Mouse (Mus musculus) small intestine, adult 10 weeks (tissue): Measurements from ENCODE around the gene Hist1h2bf. TPM values are rescaled to one million over a fixed set of nuclear protein-coding genes. Genes with fewer than 3 reads are reported as not detected.

Experiments used
- polyA plus RNA-seq: library from polyadenylated mRNA; stranded (reverse); fragments of 350-450 nt; fragmentation: Illumina TruSeq; extraction: RNeasy Lipid Tissue Mini Kit (QIAGEN cat#74804); gene quantifications from one replicate; pipeline ENCODE4 v1.2.3, GENCODE M21; 2014; ENCODE audit warnings: low replicate concordance

Hist1h2bf gene
- not detected for polyA plus RNA-seq

DNA sequence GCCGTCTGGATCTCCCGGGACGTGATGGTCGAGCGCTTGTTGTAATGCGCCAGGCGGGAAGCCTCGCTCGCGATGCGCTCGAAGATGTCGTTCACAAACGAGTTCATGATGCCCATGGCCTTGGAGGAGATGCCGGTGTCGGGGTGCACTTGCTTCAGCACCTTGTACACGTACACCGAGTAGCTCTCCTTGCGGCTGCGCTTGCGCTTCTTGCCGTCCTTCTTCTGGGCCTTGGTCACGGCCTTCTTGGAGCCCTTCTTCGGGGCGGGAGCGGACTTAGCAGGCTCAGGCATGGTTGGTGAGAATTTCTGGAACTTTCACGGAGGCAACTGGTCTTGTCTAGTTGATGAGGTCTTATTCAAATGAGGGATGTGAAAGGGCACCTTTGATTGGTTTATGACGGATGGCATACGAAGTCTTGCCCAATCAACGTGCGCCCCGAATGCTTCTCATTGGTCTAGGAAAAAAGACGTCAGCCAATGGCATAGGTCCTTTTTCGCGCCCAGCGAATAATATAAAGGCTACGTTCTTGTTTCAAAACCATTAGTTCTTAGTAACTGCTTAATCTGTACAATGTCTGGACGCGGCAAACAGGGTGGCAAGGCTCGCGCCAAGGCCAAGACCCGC, at the start of gene Hist1h2bf, which contains the start of gene Hist1h2ad:
Gene Hist1h2bf (minus strand): TSS at position 299 of the 627 bp plus-strand sequence.
Gene Hist1h2ad (plus strand): TSS at position 484 of the 627 bp plus-strand sequence.

DNA sequence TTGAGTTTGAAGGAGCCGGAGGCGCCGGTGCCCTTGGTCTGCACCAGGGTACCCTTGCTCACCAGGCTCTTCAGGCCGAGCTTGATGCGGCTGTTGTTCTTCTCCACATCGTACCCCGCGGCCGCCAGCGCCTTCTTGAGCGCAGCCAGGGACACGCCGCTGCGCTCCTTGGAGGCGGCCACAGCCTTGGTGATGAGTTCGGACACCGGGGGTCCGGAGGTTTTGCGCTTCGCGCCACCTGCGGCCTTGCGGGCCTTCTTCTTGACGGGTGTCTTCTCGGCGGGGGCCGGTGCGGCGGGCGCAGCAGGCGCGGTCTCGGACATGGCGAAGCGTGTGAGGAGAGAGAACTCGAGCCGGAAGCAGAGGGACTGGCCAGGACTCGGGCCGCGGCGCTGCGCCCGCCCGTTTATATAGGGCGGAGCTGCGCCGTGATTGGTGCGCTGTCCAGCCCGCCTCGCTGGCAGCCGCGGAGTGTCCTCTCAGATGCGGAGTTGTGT, 48.2 kb upstream of the Hist1h2bf start, which contains the start of gene Hist1h1e:
Gene Hist1h1e (minus strand): TSS at position 384 of the 497 bp plus-strand sequence.

DNA sequence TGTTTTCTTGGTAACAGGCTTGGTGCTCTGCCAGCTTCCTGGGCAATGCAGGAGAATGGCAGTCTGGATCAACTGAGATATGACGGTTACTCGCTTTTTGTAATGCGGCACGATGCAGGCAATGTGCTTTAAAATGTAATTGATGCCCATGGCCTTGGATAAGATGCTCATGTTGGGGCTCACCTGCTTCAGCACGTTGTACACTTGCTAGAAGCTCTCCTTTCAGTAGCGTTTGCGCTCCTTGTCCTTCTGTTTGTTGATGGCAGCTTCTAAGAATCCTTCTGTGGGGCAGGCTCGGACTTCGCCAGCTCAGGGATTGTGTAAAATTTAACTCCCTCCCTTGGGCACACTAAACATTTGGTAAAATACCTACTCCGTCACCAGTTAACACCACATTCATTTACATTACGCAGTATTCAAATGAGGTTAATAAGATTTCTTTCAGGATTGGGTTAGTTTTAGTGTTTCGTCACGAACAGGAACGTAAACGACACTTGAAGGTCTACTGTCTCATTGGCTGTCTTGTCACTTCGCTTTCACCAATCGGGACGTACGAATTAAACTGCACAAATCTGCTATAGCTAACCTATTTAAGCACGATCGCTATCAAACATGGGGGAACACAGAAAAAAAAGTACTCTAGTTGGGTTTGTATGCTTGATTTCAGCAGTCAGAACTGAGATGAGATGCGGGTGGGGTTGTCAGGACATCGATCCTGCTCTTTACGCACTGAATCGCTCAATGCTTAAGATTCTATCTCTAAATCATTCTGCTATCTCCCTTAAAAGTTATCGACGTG, 46.9 kb upstream of the Hist1h2bf start, which contains the start of gene Hist1h2be:
Gene Hist1h2be (minus strand): TSS at position 392 of the 799 bp plus-strand sequence.

DNA sequence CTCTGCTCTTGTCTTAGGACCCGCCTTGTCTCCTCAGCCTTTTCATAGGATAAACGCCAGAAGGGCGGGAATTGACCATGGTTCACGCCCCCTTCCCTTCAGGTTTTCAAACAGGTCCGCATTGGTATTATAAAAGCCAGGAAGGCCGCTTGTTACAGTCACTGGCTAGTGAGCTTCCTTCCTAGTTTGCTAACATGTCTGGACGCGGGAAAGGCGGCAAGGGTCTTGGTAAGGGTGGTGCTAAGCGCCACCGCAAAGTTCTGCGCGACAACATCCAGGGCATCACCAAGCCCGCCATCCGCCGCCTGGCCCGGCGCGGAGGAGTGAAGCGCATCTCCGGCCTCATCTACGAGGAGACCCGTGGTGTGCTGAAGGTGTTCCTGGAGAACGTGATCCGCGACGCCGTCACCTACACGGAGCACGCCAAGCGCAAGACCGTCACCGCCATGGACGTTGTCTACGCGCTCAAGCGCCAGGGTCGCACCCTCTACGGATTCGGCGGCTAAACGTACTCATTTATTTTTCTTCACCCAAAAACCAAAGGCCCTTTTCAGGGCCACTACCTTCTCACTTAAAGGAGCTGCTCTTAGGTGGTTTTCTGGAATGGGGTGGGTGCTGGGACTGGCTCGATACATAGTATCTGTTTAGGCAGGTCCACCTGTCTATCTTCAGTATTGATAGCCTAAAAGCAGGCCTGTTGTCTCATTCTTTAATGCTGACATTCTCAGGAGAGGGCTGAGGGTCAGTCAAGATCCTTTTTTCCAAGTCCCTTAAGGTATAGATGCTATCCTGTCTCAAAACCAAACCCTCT, 7.6 kb upstream of the Hist1h2bf start, which contains the start of gene Hist1h4d:
Gene Hist1h4d (plus strand): TSS at position 191 of the 811 bp plus-strand sequence.

DNA sequence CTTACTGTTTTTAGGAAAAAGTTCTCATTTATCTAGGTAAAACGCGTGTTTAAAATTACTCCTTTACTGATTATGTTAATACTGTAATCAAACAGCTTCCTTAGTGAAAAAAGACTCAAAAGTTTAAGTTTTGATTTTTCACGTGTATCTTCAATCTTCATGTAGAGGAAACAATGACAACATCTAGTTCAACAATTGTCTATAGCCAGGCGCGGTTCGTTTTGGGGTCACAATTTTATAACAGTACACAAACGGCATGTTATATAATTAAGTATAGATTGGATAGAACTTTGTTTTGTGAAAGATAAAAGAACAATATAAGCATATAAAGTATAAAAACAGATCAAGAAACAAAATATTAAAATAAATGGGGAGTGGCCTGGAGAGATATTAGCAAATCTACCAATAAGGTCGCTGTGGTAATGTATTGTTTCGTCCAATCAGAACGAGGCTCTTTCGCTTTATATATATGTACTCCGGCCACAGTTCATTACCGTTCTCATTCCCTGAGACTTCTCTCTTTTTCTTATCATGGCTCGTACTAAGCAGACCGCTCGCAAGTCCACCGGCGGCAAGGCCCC, 1.4 kb upstream of the Hist1h2bf start, which contains the start of gene Hist1h3d:
Gene Hist1h3d (plus strand): TSS at position 493 of the 581 bp plus-strand sequence.

DNA sequence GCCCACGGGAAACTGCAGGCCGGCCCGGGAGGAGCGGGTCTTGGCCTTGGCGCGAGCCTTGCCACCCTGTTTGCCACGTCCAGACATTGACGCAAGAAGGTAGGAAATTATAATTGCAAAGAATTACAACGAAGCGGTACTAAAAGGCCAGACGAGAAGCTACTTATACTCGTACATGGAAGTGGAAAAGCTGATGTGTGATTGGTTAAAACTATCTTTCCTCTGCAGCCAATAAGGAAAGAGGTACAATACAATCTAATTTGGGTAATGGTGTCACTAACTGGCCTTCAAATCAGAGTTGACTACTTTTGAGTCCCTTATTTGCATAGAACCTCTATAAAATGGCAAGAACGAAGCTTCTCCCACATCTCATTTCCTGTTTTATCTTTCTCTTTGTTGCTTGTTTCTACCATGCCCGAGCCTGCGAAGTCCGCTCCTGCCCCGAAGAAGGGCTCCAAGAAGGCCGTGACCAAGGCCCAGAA, 2.9 kb downstream of the Hist1h2bf start, which contains the start of the genes Hist1h2ae and Hist1h2bg:
Gene Hist1h2ae (minus strand): TSS at position 199 of the 482 bp plus-strand sequence.
Gene Hist1h2bg (plus strand): TSS at position 375 of the 482 bp plus-strand sequence.

DNA sequence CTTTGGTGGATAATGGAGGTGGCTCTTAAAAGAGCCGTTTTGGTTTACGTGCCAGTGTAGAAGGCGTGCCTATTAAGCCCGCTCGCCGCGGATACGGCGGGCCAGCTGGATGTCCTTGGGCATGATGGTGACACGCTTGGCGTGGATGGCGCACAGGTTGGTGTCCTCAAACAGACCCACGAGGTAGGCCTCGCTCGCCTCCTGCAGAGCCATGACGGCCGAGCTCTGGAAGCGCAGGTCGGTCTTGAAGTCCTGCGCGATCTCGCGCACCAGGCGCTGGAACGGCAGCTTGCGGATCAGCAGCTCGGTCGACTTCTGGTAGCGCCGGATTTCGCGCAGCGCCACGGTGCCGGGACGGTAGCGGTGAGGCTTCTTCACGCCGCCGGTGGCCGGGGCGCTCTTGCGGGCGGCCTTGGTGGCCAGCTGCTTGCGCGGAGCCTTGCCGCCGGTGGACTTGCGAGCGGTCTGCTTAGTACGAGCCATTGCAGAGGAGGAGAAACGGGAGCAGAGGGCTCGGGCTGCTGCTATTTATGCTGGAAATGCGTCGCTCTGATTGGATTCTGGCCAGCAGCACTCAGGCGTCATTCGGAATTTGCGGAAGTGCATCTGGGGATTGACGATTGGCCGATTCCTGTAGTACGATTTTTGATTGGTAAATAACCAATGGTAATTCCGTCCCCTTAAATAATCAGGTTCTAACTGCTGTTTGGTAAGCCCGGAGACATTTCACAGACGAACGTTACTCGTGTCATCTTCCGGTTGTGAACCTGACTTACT, 11.9 kb downstream of the Hist1h2bf start, which contains the start of gene Hist1h3e:
Gene Hist1h3e (minus strand): TSS at position 487 of the 777 bp plus-strand sequence.

DNA sequence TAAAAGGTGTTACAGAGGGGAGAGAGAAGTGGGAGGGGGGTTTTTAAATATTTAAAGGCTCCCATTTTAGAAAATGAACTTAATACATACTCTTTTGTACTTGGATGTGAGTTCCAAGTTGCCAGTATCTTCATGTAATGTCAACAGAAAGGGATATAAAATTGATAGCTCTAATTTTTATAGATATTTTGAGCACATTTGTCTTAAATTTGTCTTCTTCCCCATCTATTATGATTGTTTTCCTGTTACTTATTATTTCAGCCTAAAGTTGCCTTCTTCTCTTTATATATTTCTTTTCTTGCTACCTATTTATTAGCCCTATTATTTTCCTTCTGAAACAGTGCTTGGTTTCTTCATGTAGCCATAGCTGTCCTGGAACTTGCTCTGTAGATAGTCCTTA, 21.0 kb downstream of the Hist1h2bf start, which contains the start of gene Hist1h1d:
Gene Hist1h1d (plus strand): TSS at position 301 of the 400 bp plus-strand sequence.

DNA sequence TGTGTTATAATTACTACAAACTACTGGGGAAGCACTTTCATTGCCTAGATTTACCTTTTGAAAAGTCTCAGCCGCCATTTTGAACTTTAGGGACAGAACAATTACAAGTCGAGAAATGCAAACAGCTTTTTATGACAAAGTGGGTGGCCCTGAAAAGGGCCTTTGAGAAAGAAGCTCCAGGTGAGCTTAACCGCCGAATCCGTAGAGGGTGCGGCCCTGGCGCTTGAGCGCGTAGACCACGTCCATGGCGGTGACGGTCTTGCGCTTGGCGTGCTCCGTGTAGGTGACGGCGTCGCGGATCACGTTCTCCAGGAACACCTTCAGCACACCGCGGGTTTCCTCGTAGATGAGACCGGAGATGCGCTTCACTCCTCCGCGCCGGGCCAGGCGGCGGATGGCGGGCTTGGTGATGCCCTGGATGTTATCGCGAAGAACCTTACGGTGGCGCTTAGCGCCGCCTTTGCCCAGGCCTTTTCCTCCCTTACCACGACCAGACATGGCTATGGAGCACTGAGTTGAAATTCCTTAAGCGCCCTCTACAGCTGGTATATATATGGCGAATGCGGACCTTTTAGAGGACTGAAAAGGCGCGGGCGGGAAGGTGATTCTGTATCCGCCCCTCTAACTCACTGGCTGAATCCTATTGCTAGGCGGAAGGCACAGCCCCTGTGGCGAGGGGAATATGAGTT, 22.7 kb downstream of the Hist1h2bf start, which contains the start of gene Hist1h4f:
Gene Hist1h4f (minus strand): TSS at position 503 of the 689 bp plus-strand sequence.

GRCm38 (mm10) chr13:23543965-23544786, 29.8 kb downstream of the Hist1h2bf start, which contains the start of gene Hist1h3f:
TSS of gene Hist1h3f (plus strand) at chr13:23544052.

GRCm38 (mm10) chr13:23542999-23543607, 30.9 kb downstream of the Hist1h2bf start, which contains the start of gene Hist1h2bh:
TSS of gene Hist1h2bh (minus strand) at chr13:23543392.

DNA sequence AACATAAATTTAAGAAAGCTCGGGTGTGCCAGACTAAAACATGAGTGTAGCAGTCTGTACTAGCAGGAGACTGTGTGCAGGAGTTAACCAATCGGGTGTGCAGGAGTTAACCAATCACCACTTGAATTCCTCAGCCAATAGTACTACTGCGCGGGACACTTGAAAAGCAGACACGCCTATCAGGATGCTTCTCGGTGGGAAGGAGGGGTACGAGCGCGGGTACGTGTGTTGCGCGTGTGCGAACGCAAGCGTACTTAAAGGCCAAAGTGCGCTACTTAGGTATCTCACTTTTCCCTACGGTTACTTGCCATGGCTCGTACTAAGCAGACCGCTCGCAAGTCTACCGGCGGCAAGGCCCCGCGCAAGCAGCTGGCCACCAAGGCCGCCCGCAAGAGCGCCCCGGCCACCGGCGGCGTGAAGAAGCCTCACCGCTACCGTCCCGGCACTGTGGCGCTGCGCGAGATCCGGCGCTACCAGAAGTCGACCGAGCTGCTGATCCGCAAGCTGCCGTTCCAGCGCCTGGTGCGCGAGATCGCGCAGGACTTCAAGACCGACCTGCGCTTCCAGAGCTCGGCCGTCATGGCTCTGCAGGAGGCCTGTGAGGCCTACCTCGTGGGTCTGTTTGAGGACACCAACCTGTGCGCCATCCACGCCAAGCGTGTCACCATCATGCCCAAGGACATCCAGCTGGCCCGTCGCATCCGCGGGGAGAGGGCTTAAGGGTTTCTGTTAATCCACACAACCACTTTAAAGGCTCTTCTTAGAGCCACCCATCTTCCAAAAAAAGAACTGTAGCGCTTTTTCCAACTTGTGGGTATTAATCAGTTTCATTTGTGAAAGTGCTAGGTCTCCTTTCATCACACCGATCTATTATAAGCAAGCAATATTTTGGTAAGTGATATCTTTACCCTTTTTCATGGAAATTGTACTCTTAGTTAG, 38.6 kb downstream of the Hist1h2bf start, which contains the start of gene Hist1h3g:
Gene Hist1h3g (plus strand): TSS at position 286 of the 939 bp plus-strand sequence.

GRCm38 (mm10) chr13:23533560-23534367, 40.2 kb downstream of the Hist1h2bf start, which contains the start of gene Hist1h2af:
TSS of gene Hist1h2af (plus strand) at chr13:23533906.

GRCm38 (mm10) chr13:23530901-23531875, 42.8 kb downstream of the Hist1h2bf start, which contains the start of gene Hist1h4h:
TSS of gene Hist1h4h (plus strand) at chr13:23531050.

